Mouse (Mus musculus): Measurements from ENCODE around the gene Gm17521. TPM values are rescaled to one million over a fixed set of nuclear protein-coding genes. Genes with fewer than 3 reads are reported as not detected.
"Not testable (repeated sequence)": the region's sequence is repeated elsewhere in the genome, so short reads cannot be mapped to it uniquely, and the experiment has no call there.

Gene Gm17521
- polyA plus RNA-seq (2012; rRNA removed), result not detected in 2 replicates

DNA sequence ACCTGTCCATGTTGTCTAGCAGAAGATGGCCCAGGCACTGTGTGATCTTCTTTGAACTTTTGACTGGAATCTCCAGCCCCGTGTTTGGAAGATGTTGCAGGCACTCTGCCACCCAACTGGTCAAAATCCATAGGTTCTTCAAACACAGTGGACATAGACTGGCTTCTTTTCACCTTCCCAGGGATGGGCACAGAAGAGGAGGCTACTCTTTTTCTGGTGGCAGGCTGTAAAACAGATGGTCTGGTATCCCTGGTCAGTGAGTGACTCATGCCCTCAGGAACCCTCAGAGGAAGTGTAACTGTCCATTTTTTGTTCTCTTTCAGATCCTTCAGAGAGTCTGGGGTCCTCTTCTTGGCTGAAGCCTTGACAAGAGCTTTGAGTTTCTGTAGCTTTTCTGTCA, at the start of gene Gm17521:
Gene Gm17521, minus strand, starts transcription at position 101 of the 400 bp plus-strand sequence.
- not testable (repeated sequence) for H3K27me3 ChIP-seq (ENCODE audit: control insufficient read depth, insufficient read depth, low read length)

DNA sequence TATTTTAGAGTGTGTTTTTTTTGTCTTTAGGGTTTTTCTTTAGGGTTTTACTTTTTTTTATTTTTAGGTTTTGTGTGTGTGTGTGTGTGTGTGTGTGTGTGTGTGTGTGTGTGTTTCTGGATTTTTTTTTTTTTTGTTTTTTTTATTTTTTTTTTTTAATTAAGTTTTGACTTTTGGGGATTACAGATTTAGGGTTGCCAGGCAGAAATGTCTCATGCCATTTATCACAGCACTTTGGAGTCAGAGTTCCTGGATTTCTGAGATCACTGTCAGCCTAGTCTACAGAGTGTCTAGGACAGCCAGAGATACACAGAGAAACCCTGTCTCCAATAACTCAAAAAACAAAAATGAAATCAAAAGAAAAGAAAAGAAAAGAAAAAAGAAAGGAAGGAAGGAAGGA, 14.5 kb upstream of the Gm17521 start:
- H3K4me1 ChIP-seq (ENCODE audit: control insufficient read depth, insufficient read depth, insufficient read length), result no peaks in the 10 kb centered on the region
- no peak for TF ChIP-seq CTCF (IDR thresholded peaks at IDR 0.05; ENCODE audit: extremely low read depth, insufficient read depth, insufficient read length, insufficient replicate concordance)
- TF ChIP-seq POLR2A (IDR thresholded peaks at IDR 0.05; ENCODE audit: low read depth, low read length), result no peak
- no peak for DNase-seq (ENCODE audit: low read depth in 1 of 2, low spot score in 2 of 2)
- no peak overlapping the region for H3K27ac ChIP-seq (ENCODE audit: insufficient read depth, low read length)
- no peaks in the 10 kb centered on the region for H3K36me3 ChIP-seq (ENCODE audit: control insufficient read depth, insufficient read depth, low read length)
- H3K27me3 ChIP-seq (ENCODE audit: control insufficient read depth, insufficient read depth, low read length), result no peaks in the 10 kb centered on the region
- no peak overlapping the region for H3K4me3 ChIP-seq (ENCODE audit: extremely low read depth, insufficient read depth, insufficient read length)

More for the DNA sequence above, at the start of gene Gm17521:
- not testable (repeated sequence) for DNase-seq (ENCODE audit: low read depth in 1 of 2, low spot score in 2 of 2); H3K36me3 ChIP-seq (ENCODE audit: control insufficient read depth, insufficient read depth, low read length); H3K4me1 ChIP-seq (ENCODE audit: control insufficient read depth, insufficient read depth, insufficient read length); H3K27ac ChIP-seq (ENCODE audit: insufficient read depth, low read length); H3K4me3 ChIP-seq (ENCODE audit: extremely low read depth, insufficient read depth, insufficient read length)
- 52% methylated on average over 1 of the region's 1 CpGs for WGBS

DNA sequence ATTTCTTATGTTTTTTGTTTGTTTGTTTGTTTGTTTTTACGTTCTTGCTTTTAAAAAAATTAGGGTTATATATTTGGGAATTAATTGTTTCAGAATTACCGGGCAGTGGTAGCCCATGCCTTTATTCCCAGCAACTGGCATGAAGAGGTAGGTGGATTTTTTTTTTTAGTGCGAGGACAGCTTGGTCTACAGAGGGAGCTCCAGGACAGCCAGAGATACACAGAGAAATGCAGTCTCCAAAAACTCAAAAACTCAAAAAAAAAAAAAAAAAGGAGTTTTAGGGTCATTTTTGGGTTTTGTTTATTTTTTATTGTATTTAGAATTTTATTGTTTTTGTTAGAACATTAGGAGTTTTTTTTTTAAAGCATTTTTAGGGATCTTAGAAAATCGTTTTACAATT, 14.0 kb upstream of the Gm17521 start:
- no peaks in the 10 kb centered on the region for H3K36me3 ChIP-seq (ENCODE audit: control insufficient read depth, insufficient read depth, low read length)
- TF ChIP-seq CTCF (IDR thresholded peaks at IDR 0.05; ENCODE audit: extremely low read depth, insufficient read depth, insufficient read length, insufficient replicate concordance), result no peak
- no peak for TF ChIP-seq POLR2A (IDR thresholded peaks at IDR 0.05; ENCODE audit: low read depth, low read length)

More for the DNA sequence above, 14.0 kb upstream of the Gm17521 start:
- Histone ChIP-seq H3K27me3 (ENCODE audit: control insufficient read depth, insufficient read depth, low read length) (no peaks in the 10 kb centered on the region), H3K27ac (ENCODE audit: insufficient read depth, low read length) (no peak overlapping the region), H3K4me3 (ENCODE audit: extremely low read depth, insufficient read depth, insufficient read length) (no peak overlapping the region), H3K4me1 (ENCODE audit: control insufficient read depth, insufficient read depth, insufficient read length) (no peaks in the 10 kb centered on the region)
- DNase-seq (ENCODE audit: low read depth in 1 of 2, low spot score in 2 of 2), result no peak
- WGBS, result 72% methylated on average over 4 of the region's 4 CpGs

Other genes with a start within 250 kb of the Gm17521 start
- gene Cldn34c1, start 73.8 kb upstream of the Gm17521 start, polyA plus RNA-seq (2012; rRNA removed), result 1.2 and 1.3 TPM in 2 replicates
- not detected in 2 replicates for gene Srsx, start 192.8 kb upstream of the Gm17521 start, polyA plus RNA-seq (2012; rRNA removed)
- gene Gm17577, start 217.2 kb upstream of the Gm17521 start, polyA plus RNA-seq (2012; rRNA removed), result not detected in 2 replicates

Data from spleen, adult 2 months (tissue).